Mouse (Mus musculus) hindbrain, embryonic 12.5 days (tissue): ENCODE results near the gene Olfr522. TPM values are rescaled to one million over a fixed set of nuclear protein-coding genes. Genes with fewer than 3 reads are reported as not detected.
"Not testable (repeated sequence)": the region's sequence is repeated elsewhere in the genome, so short reads cannot be mapped to it uniquely, and the experiment has no call there.

Experiments
- ATAC-seq: fragments of 200-750 bp; cut with Nextera tagmentation; 2 replicates; pipeline ENCODE4 v1.8.0; 2017; ENCODE audit warnings: moderate TSS enrichment; ENCODE audit not compliant: low FRiP score
- H3K27ac ChIP-seq: fragments of 300-500 bp; sonication (generic); 2 replicates; pipeline ENCODE4 v1.5.1; 2016; ENCODE audit warnings: mild to moderate bottlenecking
- H3K27me3 ChIP-seq: fragments of 300-500 bp; sonication (generic); 2 replicates; pipeline ENCODE4 v1.6.1; 2016; ENCODE audit warnings: mild to moderate bottlenecking
- H3K36me3 ChIP-seq: fragments of 300-500 bp; sonication (generic); 2 replicates; pipeline ENCODE4 v1.6.1; 2016; ENCODE audit warnings: mild to moderate bottlenecking
- H3K4me1 ChIP-seq: fragments of 300-500 bp; sonication (generic); 2 replicates; pipeline ENCODE4 v1.6.1; 2016
- H3K4me2 ChIP-seq: fragments of 300-500 bp; sonication (generic); replicated peaks from 2 replicates; pipeline ENCODE4 v1.6.1; 2016; ENCODE audit warnings: mild to moderate bottlenecking
- H3K4me3 ChIP-seq: fragments of 300-500 bp; sonication (generic); 2 replicates; pipeline ENCODE4 v1.5.1; 2016; ENCODE audit warnings: mild to moderate bottlenecking
- H3K9ac ChIP-seq: fragments of 300-500 bp; sonication (generic); 2 replicates; pipeline ENCODE4 v1.6.1; 2016; ENCODE audit warnings: mild to moderate bottlenecking, moderate library complexity
- H3K9me3 ChIP-seq: fragments of 300-500 bp; sonication (generic); replicated peaks from 2 replicates; pipeline ENCODE4 v1.6.1; 2016; ENCODE audit warnings: mild to moderate bottlenecking
- WGBS: fragments of 180-500 bp; shearing (Covaris S2); methylation state at CpG from one replicate; pipeline ENCODE4 v1.1.7; 2016; 5-methylcytosine and 5-hydroxymethylcytosine counted together
- polyA plus RNA-seq: library from polyadenylated mRNA; unstranded; fragments of >200 nt; fragmentation: Nextera tagmentation; extraction: Ambion mirVana; gene quantifications from 2 replicates; pipeline ENCODE4 v1.2.1, GENCODE M21; 2016

The Olfr522 gene
- polyA plus RNA-seq, 1 experiment from 2014 or later: not detected

GRCm38 (mm10) chr7:140153383-140153782 is 11.2 kb downstream of the Olfr522 start:
- Histone ChIP-seq H3K4me2 (peak overlapping the region; percentile 63), H3K9ac (peak overlapping the region; percentile 65), H3K27ac (no peak overlapping the region), H3K4me3 (peak overlapping the region; percentile 39), H3K9me3 (no peaks in the 10 kb centered on the region), H3K27me3 (peaks cover 34% of the 10 kb centered on the region), H3K4me1 (peaks cover 22% of the 10 kb centered on the region), H3K36me3 (no peaks in the 10 kb centered on the region)
- 5% methylated on average over 28 of the region's 28 CpGs for WGBS
- peak; percentile 23 for ATAC-seq

DNA sequence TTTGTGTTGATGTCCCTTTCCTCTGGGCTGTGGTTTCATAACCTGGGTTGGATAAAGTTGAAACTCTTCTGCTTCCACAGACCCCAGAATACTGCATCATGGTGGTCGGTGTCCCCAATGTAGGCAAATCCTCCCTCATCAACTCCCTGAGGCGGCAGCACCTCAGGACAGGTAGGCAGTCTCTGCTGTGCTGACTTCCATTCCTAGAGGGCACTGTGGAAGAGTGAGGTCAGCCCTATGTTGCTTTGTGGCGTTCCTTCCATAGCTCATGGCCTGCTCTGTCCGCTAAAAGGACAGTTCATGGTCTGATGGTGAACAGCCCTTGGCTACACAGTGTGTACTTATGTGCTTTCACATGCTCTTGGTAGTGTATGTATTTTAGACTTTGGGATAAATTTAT is 20.0 kb downstream of the Olfr522 start:
- Histone ChIP-seq H3K27ac (no peak overlapping the region), H3K4me1 (no peaks in the 10 kb centered on the region), H3K4me2 (no peak overlapping the region), H3K4me3 (no peak overlapping the region), H3K9me3 (no peaks in the 10 kb centered on the region), H3K27me3 (no peaks in the 10 kb centered on the region), H3K36me3 (peaks cover 5% of the 10 kb centered on the region; the same call in 1 of the 2 replicates), H3K9ac (no peak overlapping the region)
- 83% methylated on average over 4 of the region's 4 CpGs for WGBS
- ATAC-seq: no peak

GRCm38 (mm10) chr7:140141350-140141749 is 23.2 kb downstream of the Olfr522 start:
- no peaks in the 10 kb centered on the region for H3K9me3 ChIP-seq
- no peaks in the 10 kb centered on the region for H3K27me3 ChIP-seq
- H3K36me3 ChIP-seq: no peaks in the 10 kb centered on the region
- no peak for ATAC-seq
- H3K4me2 ChIP-seq: no peak overlapping the region
- no peak overlapping the region for H3K27ac ChIP-seq
- peaks cover 8% of the 10 kb centered on the region for H3K4me1 ChIP-seq
- H3K4me3 ChIP-seq: no peak overlapping the region
- WGBS: 8% methylated on average over 14 of the region's 14 CpGs
- H3K9ac ChIP-seq: no peak overlapping the region

DNA sequence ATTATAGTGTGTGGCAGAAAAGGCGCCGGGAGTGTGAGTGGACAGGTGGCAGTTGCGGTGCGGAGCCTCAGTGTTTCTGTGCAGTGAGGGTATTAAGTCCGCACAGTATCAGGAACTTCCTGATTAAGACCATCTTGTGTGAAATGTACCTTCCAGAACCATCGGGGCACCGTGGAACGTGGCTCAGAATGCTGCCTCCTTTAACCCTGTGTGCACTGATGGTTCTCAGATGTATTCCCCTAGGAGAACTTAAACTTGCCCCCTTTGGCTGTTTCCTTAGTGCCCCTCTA is 26.6 kb downstream of the Olfr522 start:
- Histone ChIP-seq H3K4me3 (peak overlapping the region; percentile 80), H3K27me3 (no peaks in the 10 kb centered on the region), H3K4me1 (peaks cover 8% of the 10 kb centered on the region), H3K36me3 (no peaks in the 10 kb centered on the region), H3K4me2 (peak overlapping the region; percentile 92), H3K9me3 (no peaks in the 10 kb centered on the region), H3K9ac (peak overlapping the region; percentile 87), H3K27ac (peak overlapping the region; percentile 79)
- ATAC-seq: no peak; the same call in 1 of the 2 replicates
- under 1% methylated on average over 8 of the region's 8 CpGs for WGBS

DNA sequence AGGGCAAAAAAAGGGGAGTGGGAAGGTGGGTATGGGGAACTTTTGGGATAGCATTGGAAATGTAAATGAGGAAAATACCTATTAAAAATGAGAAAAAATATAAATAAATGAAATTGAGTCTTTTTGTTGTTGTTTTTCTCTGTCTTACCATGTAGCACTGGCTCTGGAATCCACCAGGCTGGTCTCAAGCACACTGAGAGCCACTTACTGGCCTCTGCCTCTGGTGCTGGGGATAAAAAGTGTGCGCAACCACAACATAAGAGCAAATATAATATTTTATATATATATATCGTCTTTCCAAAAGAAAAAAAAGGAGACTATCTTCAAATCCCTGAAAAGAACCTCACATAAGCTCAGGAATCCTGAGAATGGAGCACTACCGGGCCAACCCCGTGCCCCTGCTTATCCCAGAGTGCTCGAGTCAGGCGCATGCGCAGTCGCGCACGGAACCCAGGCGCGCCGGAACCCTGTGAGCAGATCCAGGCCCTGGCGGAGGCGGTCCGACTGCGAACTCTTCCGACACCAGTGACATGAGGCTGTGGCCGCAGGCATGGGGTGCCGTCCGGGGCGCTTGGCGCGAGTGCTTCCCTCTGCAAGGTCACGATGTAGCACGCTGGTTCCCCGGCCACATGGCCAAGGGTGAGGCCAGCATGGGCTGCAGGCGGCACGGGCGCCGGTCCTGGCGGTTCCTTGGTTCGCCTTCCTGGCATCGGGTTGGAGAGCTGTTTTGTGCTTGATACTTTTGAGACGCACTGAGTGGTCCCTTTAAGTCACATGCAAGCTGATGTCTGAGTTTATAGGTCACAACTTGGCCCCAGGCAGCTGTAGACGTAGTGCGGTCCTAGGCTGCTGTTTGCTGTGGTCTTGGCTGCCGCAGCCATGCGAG is 27.2 kb downstream of the Olfr522 start, which contains the start of gene Mtg1:
Gene Mtg1 (plus strand): TSS at position 430 of the 886 bp plus-strand sequence.
- H3K27ac ChIP-seq: peak within 1 kb of the TSS; percentile 79
- WGBS: 2% methylated on average over 39 of the region's 39 CpGs

GRCm38 (mm10) chr7:140135106-140135770 is 29.3 kb downstream of the Olfr522 start:
- no peaks in the 10 kb centered on the region for H3K9me3 ChIP-seq
- no peaks in the 10 kb centered on the region for H3K27me3 ChIP-seq
- no peaks in the 10 kb centered on the region for H3K36me3 ChIP-seq
- H3K4me3 ChIP-seq: no peak overlapping the region
- H3K9ac ChIP-seq: no peak overlapping the region
- WGBS: 93% methylated on average over 5 of the region's 5 CpGs
- H3K4me1 ChIP-seq: peaks cover 8% of the 10 kb centered on the region
- ATAC-seq: no peak
- no peak overlapping the region for H3K27ac ChIP-seq
- H3K4me2 ChIP-seq: no peak overlapping the region

More for the DNA sequence above, 27.2 kb downstream of the Olfr522 start, which contains the start of gene Mtg1:
- Histone ChIP-seq H3K36me3 (no peaks in the 10 kb centered on the region), H3K4me2 (peak within 1 kb of the TSS; percentile 92), H3K27me3 (no peaks in the 10 kb centered on the region), H3K9me3 (no peaks in the 10 kb centered on the region), H3K9ac (peak within 1 kb of the TSS; percentile 87), H3K4me3 (peak within 1 kb of the TSS; percentile 80), H3K4me1 (peaks cover 8% of the 10 kb centered on the region)
- ATAC-seq: peak; percentile 97

DNA sequence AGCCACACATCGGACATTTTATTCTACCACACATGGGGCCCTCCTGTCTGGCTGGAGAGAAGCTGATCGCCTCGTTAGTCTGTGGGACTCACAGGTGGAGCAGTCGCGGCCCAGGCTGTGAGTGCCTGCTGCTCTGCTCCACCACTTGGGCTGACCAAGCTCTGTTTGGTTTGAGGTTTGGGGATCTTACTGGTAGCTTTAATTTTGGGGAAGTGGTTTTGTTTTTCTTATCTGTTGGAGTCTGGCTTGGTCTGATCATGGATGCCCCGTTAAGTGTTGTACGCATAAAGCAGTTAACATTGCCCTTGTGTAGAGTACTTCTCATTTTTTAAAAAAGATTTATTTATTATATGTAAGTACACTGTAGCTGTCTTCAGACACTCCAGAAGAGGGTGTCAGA is 30.5 kb downstream of the Olfr522 start:
- 96% methylated on average over 7 of the region's 7 CpGs for WGBS
- H3K27ac ChIP-seq, H3K36me3 ChIP-seq, H3K4me2 ChIP-seq, H3K9ac ChIP-seq, ATAC-seq, H3K4me3 ChIP-seq, H3K4me1 ChIP-seq, H3K9me3 ChIP-seq, H3K27me3 ChIP-seq: not testable (repeated sequence)

- H3K4me2 ChIP-seq, H3K36me3 ChIP-seq, H3K4me3 ChIP-seq, H3K9me3 ChIP-seq, ATAC-seq, H3K9ac ChIP-seq, H3K27me3 ChIP-seq, H3K4me1 ChIP-seq, H3K27ac ChIP-seq: not testable (repeated sequence)
- WGBS: 93% methylated on average over 7 of the region's 7 CpGs
Observed at GRCm38 (mm10) chr7:140132184-140132583, 32.4 kb downstream of the Olfr522 start.

DNA sequence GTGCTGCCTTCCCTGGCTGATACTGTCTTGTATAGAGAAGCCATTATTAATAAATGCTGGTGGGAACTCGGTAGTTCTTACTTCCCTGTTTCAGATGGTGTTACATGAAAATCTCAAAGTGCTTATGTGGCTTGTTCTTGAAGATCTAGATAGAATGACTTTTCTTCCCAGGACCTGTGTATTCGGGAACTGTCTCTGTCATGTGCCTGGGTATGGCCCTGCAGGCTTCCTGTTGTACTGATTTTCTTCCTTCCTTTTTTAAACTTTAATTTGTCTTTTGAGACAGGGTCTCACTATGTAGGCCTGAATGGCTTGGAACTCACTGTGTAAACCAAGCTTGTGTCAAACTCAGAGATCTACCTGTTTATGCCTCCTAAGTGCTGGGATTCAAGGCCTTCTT is 36.7 kb downstream of the Olfr522 start:
- H3K9me3 ChIP-seq: no peaks in the 10 kb centered on the region
- 95% methylated on average over 2 of the region's 2 CpGs for WGBS
- H3K27me3 ChIP-seq: no peaks in the 10 kb centered on the region
- no peak for ATAC-seq
- H3K4me2 ChIP-seq: no peak overlapping the region
- H3K4me3 ChIP-seq: no peak overlapping the region
- no peak overlapping the region for H3K9ac ChIP-seq
- H3K36me3 ChIP-seq: peaks cover 7% of the 10 kb centered on the region; the same call in 1 of the 2 replicates
- H3K27ac ChIP-seq: no peak overlapping the region
- peaks cover 5% of the 10 kb centered on the region; the same call in 1 of the 2 replicates for H3K4me1 ChIP-seq

- no peak for ATAC-seq
- H3K4me3 ChIP-seq: no peak overlapping the region
- peaks cover 7% of the 10 kb centered on the region; the same call in 1 of the 2 replicates for H3K36me3 ChIP-seq
- H3K4me2 ChIP-seq: no peak overlapping the region
- 92% methylated on average over 3 of the region's 3 CpGs for WGBS
- H3K27ac ChIP-seq: no peak overlapping the region
- no peaks in the 10 kb centered on the region for H3K27me3 ChIP-seq
- H3K4me1 ChIP-seq: peaks cover 5% of the 10 kb centered on the region; the same call in 1 of the 2 replicates
- no peak overlapping the region for H3K9ac ChIP-seq
- H3K9me3 ChIP-seq: no peaks in the 10 kb centered on the region
Observed at GRCm38 (mm10) chr7:140126934-140127333, 37.6 kb downstream of the Olfr522 start.

DNA sequence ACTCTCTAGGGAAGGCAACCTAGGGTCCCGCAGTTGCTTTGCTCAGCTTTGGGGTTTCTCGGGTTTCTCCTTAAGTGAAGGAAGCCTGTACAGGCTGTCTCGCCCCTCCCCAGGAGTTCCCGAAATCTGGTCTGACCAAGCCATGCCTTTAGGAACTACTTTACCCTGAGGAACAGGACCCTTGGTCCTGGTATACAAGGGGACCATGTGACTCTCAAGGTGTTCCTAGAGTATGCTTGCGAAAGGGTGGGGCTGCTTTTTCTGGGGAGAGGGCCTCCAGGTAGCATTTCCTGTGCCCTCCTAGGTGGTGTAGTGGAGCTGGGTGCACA is 38.6 kb downstream of the Olfr522 start:
- Histone ChIP-seq H3K36me3 (peaks cover 7% of the 10 kb centered on the region; the same call in 1 of the 2 replicates), H3K27me3 (no peaks in the 10 kb centered on the region), H3K27ac (peak overlapping the region; percentile 41; the same call in 1 of the 2 replicates), H3K9me3 (no peaks in the 10 kb centered on the region), H3K4me1 (peaks cover 5% of the 10 kb centered on the region; the same call in 1 of the 2 replicates), H3K4me2 (peak overlapping the region; percentile 88), H3K4me3 (peak overlapping the region; percentile 71), H3K9ac (peak overlapping the region; percentile 84)
- ATAC-seq: no peak; the same call in 1 of the 2 replicates
- WGBS: 9% methylated on average over 5 of the region's 5 CpGs

DNA sequence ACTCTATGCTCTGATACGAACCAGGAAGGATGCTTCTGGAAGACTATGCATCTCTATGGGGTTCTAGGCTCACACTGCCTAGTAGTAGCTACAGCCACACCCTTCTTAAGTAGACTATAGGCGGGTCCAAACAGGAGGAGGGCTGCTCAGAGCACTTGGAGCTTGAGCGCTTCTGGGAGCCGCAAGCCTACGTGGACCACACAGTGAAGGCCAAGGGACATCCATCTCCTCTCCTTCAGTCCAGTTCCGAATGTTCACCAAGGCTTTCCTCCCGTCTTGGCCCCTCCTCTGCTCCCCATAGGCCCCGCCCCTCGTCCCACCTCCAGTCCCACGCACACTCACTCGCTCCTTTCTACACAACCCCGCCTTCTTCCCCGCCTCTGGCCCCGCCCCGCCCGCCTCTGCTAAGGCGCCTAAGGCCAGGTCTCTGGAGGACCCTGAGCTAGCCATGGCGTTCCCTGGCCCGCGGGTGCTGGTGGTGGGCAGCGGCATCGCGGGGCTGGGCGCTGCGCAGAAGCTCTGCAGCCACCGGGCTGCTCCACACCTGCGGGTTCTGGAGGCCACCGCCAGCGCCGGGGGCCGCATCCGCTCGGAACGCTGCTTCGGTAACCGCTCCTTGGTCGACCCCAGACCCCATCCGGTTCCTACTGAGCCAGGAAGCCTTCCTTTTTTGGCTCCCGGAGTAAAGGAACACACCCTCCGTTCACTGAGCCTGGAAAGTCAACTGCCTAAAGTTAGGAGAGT is 39.1 kb downstream of the Olfr522 start:
- Histone ChIP-seq H3K4me1 (peaks cover 5% of the 10 kb centered on the region; the same call in 1 of the 2 replicates), H3K9me3 (no peaks in the 10 kb centered on the region), H3K27ac (peak overlapping the region; percentile 41; the same call in 1 of the 2 replicates), H3K36me3 (peaks cover 7% of the 10 kb centered on the region; the same call in 1 of the 2 replicates), H3K4me2 (peak overlapping the region; percentile 88), H3K9ac (peak overlapping the region; percentile 84), H3K4me3 (peak overlapping the region; percentile 71), H3K27me3 (no peaks in the 10 kb centered on the region)
- ATAC-seq: peak; percentile 97
- under 1% methylated on average over 40 of the region's 40 CpGs for WGBS
